Mouse (Mus musculus) embryonic stem cell, embryonic (primary cell): Measurements from ENCODE around the gene Adamts2.

Experiments
- CTCF ChIA-PET, 4 experiments: fragments of 300-600 bp in 2 of 4; fragments of 350-600 bp in 2 of 4; sonication (Branson Sonifier 250); formaldehyde crosslinking; loops; one replicate each; lab custom pipeline; 2022; ENCODE audit warnings: inconsistent platforms in 2 of 4; lab: Charles Lee
- POLR2A ChIA-PET, 4 experiments: fragments of 300-600 bp in 2 of 4; fragments of 350-600 bp in 2 of 4; sonication (Branson Sonifier 250); formaldehyde crosslinking; loops; one replicate each; lab custom pipeline; 2022; ENCODE audit warnings: antibody characterized with exemption in 4 of 4, inconsistent platforms in 1 of 4; lab: Charles Lee

Adamts2 gene

GRCm38 (mm10) chr11:50742146-50742545, 140.3 kb downstream of the Adamts2 start:
- POLR2A ChIA-PET, result no interaction called here
- CTCF ChIA-PET, result interaction anchor here in 1 of 4 experiments (0.6 kb wide), 1 partner anchor 21 kb away, joined by 3 read pairs; no protein-coding TSS in a partner anchor

DNA sequence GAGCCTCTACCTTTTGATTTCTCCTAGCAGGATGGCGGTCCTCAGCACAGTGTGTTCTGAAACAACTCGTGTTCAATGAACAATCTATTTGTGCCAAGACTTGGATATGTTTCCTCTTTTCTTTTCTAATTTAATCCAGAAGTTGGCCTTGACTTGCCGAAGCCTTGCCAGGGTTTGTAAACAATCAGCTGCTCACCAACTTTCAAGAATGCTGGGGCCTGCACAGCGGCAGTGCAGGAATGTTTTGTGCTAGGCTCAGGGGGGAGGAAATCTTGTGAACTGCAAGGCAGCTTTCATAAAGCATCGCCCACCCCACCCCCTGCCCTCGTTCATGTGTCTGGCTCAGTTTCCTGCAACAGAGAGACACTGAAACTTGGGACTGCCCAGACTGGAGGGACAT, 143.1 kb downstream of the Adamts2 start:
- CTCF ChIA-PET, result interaction anchor here in 1 of 4 experiments (1.8 kb wide), 1 partner anchor 25 kb away, joined by 4 read pairs; no protein-coding TSS in a partner anchor
- POLR2A ChIA-PET, result no interaction called here

DNA sequence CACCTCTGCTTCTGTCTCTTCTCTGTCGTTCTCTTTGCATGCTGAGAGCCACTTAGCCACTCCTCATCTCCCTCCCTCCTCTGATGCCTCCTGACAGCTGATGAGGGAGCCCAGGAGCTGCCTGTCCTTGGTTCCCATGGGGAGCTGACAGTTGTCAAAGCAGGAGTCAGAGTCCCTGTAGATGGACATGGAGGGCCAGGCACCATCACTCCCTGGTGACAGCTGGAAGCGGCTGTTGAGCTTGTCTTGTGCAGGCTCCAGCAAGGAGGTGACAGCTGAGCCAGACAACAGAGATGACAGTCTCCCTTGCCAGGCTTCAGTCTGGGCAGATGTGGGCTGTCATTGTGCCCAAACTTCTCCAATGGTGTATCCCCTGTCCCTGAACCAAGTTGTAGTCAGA, 144.6 kb downstream of the Adamts2 start:
- CTCF ChIA-PET, result interaction anchor here in 1 of 4 experiments (1.8 kb wide), 1 partner anchor 23 kb away, joined by 4 read pairs; no protein-coding TSS in a partner anchor
- POLR2A ChIA-PET, result no interaction called here

DNA sequence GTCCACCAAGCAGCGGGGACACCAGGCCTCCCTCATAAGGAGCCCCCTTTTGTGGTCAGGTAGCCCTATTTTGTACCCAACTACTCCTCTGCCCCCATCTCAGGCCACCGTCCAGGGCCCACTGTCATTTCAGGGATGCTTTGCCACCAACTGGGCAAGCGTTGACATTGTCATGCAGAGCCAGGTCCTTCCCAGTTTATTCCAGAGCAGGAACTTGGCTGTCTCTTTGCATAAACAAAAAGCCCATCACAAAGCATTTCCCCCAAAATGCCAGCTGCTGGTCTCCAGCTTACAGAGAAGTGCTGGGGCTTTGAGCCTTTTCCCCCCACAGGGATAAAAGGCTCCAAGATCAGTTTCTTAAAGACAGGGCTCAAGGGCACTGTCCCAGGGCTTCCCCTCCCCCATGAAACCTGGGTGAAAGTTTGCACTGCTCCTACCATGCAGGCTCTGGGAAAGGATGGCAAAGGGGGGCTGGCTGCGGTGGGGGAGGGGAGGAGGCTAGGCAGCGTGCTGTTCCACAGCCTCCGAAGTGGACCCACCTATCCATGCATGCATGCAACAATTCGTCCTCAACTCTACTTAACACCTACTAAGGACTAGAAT, 149.2 kb downstream of the Adamts2 start:
- POLR2A ChIA-PET, result no interaction called here
- CTCF ChIA-PET, result no interaction called here

DNA sequence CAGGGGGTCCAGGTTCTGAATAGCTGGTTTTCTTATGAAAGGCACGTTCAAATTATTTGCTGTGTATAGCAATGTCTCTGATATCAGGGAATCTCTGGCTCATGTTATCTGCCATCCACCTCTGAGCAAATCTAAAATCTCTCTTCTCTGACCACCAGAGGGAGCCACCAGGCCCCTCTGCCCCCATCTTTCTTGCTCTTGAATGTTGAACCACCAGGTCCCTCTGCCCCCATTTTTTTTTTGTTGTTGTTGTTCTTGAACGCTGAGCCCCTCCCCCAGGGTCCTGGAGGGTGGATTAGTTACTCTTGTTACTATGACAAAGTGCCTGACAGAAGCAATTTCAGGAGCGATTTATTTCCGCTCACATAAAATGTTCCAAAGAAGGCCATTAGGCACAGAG, 155.9 kb downstream of the Adamts2 start:
- POLR2A ChIA-PET, result interaction anchor here in 1 of 4 experiments (1.0 to 1.4 kb wide), 2 partner anchors 11 to 50 kb away, joined by 3 read pairs; no protein-coding TSS in a partner anchor

DNA sequence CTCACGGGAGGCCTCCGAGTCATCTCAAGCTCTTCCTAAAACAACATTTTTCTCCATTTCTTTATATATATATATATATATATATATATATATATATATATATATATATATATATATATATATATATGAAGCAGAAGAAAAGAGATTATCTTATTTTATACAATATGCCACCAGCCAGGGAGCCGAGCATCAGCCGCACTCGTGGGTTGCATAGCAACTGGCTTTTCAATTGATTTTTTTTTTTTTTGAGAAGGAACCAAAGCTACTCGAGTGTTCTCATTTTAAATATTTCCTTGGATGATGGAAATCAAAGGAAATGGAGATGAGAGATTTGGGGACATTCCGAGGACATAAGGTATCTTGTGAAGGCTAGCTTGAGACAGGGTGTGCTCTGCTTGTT, 164.6 kb downstream of the Adamts2 start:
- POLR2A ChIA-PET, result interaction anchor here in 1 of 4 experiments (0.8 kb wide), 1 partner anchor 389 kb away, joined by 3 read pairs; no protein-coding TSS in a partner anchor
- CTCF ChIA-PET, result interaction anchor here in 2 of 4 experiments (0.6 to 0.7 kb wide), 3 partner anchors 16 to 720 kb away, joined by 5 to 6 read pairs (median 5); no protein-coding TSS in a partner anchor

More for the DNA sequence above, 155.9 kb downstream of the Adamts2 start:
- CTCF ChIA-PET, result interaction anchor here (0.7 to 1.7 kb wide), 11 partner anchors 8 to 718 kb away, joined by 3 to 10 read pairs (median 3); partner anchors contain the start of gene Olfr1377 (in 1 of the 4)

- CTCF ChIA-PET, result interaction anchor here in 1 of 4 experiments (0.7 kb wide), 1 partner anchor 17 kb away, joined by 5 read pairs; no protein-coding TSS in a partner anchor
- POLR2A ChIA-PET, result interaction anchor here in 1 of 4 experiments (0.8 kb wide), 1 partner anchor 389 kb away, joined by 3 read pairs; no protein-coding TSS in a partner anchor
Measured at GRCm38 (mm10) chr11:50767039-50767438, 165.2 kb downstream of the Adamts2 start.

DNA sequence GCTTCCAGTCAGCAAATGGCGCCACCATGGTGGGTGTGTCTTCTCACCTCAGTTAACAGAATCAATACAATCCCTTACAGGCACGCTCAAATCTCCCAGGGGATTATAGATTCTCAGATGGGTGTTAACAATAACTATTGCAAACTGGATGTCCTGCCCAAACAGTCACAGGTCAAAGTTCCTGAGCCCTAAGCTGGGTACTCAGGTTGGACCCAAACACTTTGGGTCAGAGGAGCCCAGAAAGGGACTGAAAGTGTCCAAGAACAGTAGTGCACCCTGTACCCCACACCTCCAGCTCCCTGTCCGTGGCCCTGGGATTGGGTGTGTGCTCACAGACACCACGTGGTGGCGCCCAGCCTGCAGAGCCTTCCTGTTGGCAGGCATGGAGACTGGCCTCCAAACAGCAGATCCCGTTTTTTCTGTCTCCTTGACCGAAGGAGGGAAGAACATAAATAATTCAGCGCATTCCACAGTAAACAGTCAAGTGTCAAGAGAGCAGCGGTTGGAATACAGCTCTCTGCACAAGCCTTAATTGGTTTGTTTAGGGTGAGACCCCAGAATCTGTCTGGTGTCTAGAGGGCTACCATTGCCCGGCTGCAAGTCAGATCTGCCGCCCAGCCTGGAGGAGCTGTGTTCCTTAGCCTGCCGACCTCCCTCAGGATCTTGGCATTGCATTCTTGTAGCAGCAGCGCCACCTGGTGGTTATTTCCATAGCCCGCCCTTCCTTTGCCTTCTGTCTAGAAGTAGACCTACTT, 167.3 kb downstream of the Adamts2 start:
- ChIA-PET POLR2A (interaction anchor here in 3 of 4 experiments (0.6 to 1.7 kb wide), 5 partner anchors 11 to 392 kb away, joined by 3 to 8 read pairs (median 3); no protein-coding TSS in a partner anchor), CTCF (interaction anchor here (0.6 to 1.9 kb wide), 50 partner anchors 8 to 771 kb away, joined by 3 to 10 read pairs (median 3); partner anchors contain the start of gene Zfp354b (in 1 of the 4))

GRCm38 (mm10) chr11:50771006-50771405, 169.1 kb downstream of the Adamts2 start:
- ChIA-PET CTCF (interaction anchor here in 1 of 4 experiments (0.6 kb wide), 1 partner anchor 658 kb away, joined by 4 read pairs; no protein-coding TSS in a partner anchor), POLR2A (no interaction called here)

- ChIA-PET POLR2A (no interaction called here), CTCF (no interaction called here)
Measured at GRCm38 (mm10) chr11:50797674-50798073, 195.8 kb downstream of the Adamts2 start.

DNA sequence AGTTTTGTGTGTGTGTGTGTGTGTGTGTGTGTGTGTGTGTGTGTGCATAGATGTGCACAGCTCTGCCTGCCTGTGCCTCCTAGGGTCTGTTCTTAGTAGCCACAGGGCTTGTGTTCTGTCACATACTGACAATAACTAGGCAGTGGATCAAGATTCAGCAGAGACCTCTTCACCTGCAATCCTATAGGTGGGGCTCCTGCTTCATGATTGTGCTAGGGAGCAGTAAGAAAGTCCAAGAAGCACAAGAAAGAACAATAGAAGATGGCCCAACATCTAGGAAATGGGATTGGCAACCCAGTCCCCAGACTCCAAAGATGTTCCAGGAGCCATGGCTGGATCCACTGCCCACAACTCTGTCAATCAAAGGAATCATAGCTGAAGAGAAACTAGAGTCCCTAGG, 197.0 kb downstream of the Adamts2 start:
- POLR2A ChIA-PET, result no interaction called here
- CTCF ChIA-PET, result interaction anchor here in 1 of 4 experiments (0.5 kb wide), 1 partner anchor 1147 kb away, joined by 5 read pairs; no protein-coding TSS in a partner anchor

- ChIA-PET CTCF (no interaction called here), POLR2A (no interaction called here)
Measured at GRCm38 (mm10) chr11:50814233-50814632, 212.3 kb downstream of the Adamts2 start.

DNA sequence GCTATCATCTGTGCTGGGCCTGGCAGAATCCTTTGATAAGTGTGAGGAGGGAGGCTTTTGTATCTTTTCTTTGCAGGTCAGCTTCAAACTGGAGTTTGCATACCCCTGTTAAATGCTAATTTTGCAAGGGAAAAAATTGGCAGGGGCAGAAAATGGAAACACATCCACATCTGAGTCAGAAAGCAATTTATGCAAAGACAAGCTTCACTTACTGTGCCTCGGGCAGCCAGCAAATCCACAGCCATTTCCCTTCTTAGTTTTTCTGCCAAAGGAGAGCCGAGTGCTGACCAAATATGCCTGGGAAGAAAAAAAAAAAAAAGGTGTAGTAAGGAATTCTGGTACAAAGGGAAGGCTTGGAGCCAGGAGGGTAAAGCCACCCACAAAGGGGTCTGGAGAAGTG, 224.3 kb downstream of the Adamts2 start:
- ChIA-PET CTCF (interaction anchor here in 1 of 4 experiments (1.8 kb wide), 1 partner anchor 21 kb away, joined by 4 read pairs; no protein-coding TSS in a partner anchor), POLR2A (interaction anchor here in 1 of 4 experiments (0.7 to 1.4 kb wide), 2 partner anchors 89 to 436 kb away, joined by 3 to 4 read pairs; no protein-coding TSS in a partner anchor)

- ChIA-PET CTCF (interaction anchor here in 2 of 4 experiments (1.0 to 1.8 kb wide), 3 partner anchors 20 to 24 kb away, joined by 3 to 4 read pairs (median 4); no protein-coding TSS in a partner anchor), POLR2A (interaction anchor here (0.5 to 1.4 kb wide), 7 partner anchors 13 to 778 kb away, joined by 3 to 9 read pairs (median 3); partner anchors contain the start of gene Zfp879 (in 2 of the 4))
Measured at GRCm38 (mm10) chr11:50827010-50827953, 225.4 kb downstream of the Adamts2 start, which contains the start of gene Zfp354c. Gene Zfp354c (minus strand): TSS chr11:50827724.

GRCm38 (mm10) chr11:50835727-50836126, 233.8 kb downstream of the Adamts2 start:
- CTCF ChIA-PET, result no interaction called here

DNA sequence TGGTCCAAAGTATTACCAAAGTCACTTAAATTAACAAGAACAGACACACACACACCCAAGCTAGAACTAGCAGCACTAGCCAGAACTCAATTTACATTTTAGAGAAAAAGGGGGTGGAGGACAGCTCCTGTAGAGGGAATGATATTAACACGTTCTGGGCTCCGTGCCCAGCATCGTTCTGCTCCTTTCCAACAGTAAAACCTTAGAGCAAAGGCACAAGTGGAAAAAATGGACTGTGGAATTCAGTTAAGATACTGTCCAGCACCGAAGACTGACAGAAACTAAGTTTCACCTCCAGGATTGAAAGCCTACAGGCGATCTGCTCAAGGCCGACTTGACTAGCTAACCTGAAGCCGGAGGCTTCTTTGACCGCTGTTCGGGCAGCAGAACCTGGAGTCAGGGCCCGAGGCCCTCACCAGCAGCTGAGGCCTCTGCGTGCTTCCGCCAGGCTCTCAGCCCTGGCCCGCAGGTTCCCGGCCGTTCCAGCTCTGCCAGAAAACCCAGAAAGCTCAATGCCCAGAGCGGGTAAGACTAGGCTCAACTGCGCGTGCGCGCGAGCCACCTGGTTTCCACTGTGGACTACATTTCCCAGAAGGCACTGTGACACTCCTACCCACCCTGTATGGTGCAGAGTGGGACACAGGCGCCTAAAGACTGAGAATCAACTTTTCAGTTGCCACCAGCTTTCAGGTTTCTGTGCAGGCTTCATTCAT, 239.3 kb downstream of the Adamts2 start, which contains the start of gene Zfp879:
Gene Zfp879 (minus strand): TSS at position 530 of the 713 bp plus-strand sequence.
- ChIA-PET CTCF (interaction anchor here in 2 of 4 experiments (0.5 to 2.0 kb wide), 7 partner anchors 9 to 1037 kb away, joined by 3 to 6 read pairs (median 4); partner anchors contain the start of genes Grm6 (in 1 of the 2), Phykpl (in 1 of the 2) and Zfp2 (in 1 of the 2)), POLR2A (interaction anchor here (0.6 to 2.3 kb wide), 14 partner anchors 9 to 464 kb away, joined by 3 to 10 read pairs (median 4); partner anchors contain the start of genes Zfp2 (in 3 of the 4), Zfp354c (in 3 of the 4), Grm6 (in 1 of the 4) and Hnrnph1 (in 1 of the 4))

More at GRCm38 (mm10) chr11:50835727-50836126, 233.8 kb downstream of the Adamts2 start:
- POLR2A ChIA-PET, result no interaction called here
